Mouse (Mus musculus): ENCODE data around the gene Dyrk1a. TPM values are rescaled to one million over a fixed set of nuclear protein-coding genes. Genes with fewer than 3 reads are reported as not detected.
A peak's percentile ranks its signal among the peaks of the same experiment; 100 is the strongest.

Dyrk1a gene
- total and polyA plus RNA-seq, 3 experiments, result 32.4 to 53.7 (median 40.4) TPM

DNA sequence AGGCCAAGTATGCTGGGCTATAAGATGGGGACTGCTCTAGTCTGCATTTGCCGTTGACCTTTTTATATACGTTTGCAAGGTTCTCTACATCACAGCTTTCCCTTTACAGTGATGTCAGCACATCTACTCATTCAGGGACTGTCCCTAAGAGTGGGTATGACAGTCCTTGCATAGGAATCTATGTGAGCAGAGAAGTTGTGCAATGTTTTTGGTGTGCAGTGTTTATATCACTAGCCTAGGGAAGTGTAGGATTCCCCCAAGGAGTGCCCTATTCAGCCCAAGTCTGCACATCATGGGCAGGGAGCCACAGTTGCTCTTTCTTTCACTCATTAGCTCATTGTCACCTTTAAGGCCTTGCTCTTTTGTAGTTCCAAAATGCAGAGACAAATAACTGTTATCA is 78.1 kb downstream of the Dyrk1a start:
- peaks cover 69% of the 10 kb centered on the region for H3K79me2 ChIP-seq (replicated peaks; ENCODE audit: control insufficient read depth, extremely low read depth, insufficient read depth, poor library complexity, severe bottlenecking)

DNA sequence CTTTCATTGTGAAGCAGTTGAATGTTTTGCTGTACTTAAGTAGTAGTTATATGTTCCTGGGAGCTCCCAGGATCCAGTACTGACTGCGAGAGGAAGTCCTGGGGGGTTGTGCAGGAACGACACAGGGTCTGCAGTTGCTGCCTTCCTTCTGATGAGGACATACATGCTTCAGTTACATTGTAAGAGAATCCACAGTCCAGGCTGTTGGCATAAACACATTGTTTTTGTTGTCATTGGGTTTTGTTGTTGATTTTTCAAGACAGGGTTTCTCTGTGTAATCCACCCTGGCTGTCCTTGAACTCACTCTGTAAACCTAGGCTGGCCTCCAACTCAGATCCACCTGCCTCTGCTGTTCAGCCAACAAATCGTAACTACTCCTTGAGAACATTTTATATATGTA is 80.1 kb downstream of the Dyrk1a start:
- dilution Hi-C loops (cut with MboI; ENCODE audit: extremely low pct_ligation_motif_present, extremely low pct_unique_long_range_greater_than_20kb, low sequenced_read_pairs), result no loop called here
- no peak for TF ChIP-seq SIN3A (IDR thresholded peaks at IDR 0.05; ENCODE audit: low read length)
- TF ChIP-seq TBP (conservative IDR thresholded peaks at IDR 0.05; ENCODE audit: low read depth, low read length), result no peak
- TF ChIP-seq RCOR1 (conservative IDR thresholded peaks at IDR 0.05; ENCODE audit: low read depth, low read length), result no peak
- Histone ChIP-seq H3K36me3 (replicated peaks in 1 of 2; ENCODE audit: control insufficient read depth in 1 of 2, insufficient read depth in 1 of 2, low read length in 1 of 2) (peaks cover 0 to 47% of the 10 kb centered on the region in 2 experiments), H3K9me3 (replicated peaks; ENCODE audit: low read length) (no peaks in the 10 kb centered on the region), H3K4me1 (ENCODE audit: control insufficient read depth in 1 of 2, insufficient read depth in 2 of 2) (peaks cover 18 to 62% of the 10 kb centered on the region in 2 experiments), H3K4me3 (replicated peaks in 1 of 3; ENCODE audit: low read depth in 2 of 3, low read length in 2 of 3, poor library complexity in 1 of 3) (no peak overlapping the region), H3K9ac (ENCODE audit: insufficient read depth, low read depth) (no peak overlapping the region), H3K4me2 (ENCODE audit: insufficient read depth, low read depth, poor library complexity, severe bottlenecking) (no peak overlapping the region), H3K27ac (ENCODE audit: insufficient read depth, low read depth) (no peak overlapping the region), H3K79me2 (replicated peaks; ENCODE audit: control insufficient read depth, extremely low read depth, insufficient read depth, poor library complexity, severe bottlenecking) (peaks cover 69% of the 10 kb centered on the region), H3K27me3 (replicated peaks) (no peaks in the 10 kb centered on the region)
- in situ Hi-C loops (cut with MboI; ENCODE audit: low pct_ligation_motif_present, low pct_unique_long_range_greater_than_20kb, low sequenced_read_pairs), result no loop called here
- no peak for DNase-seq (ENCODE audit: extremely low read depth)

More for the DNA sequence above, 78.1 kb downstream of the Dyrk1a start:
- H3K9ac ChIP-seq (ENCODE audit: insufficient read depth, low read depth), result no peak overlapping the region
- H3K4me1 ChIP-seq (ENCODE audit: control insufficient read depth in 1 of 2, insufficient read depth in 2 of 2), result peaks cover 21 to 70% of the 10 kb centered on the region in 2 experiments
- TF ChIP-seq SIN3A (IDR thresholded peaks at IDR 0.05; ENCODE audit: low read length) (no peak), MYC (IDR thresholded peaks at IDR 0.05; ENCODE audit: low read depth, low read length) (no peak), MAFK (IDR thresholded peaks at IDR 0.05; ENCODE audit: insufficient replicate concordance, low read length) (no peak), E2F4 (IDR thresholded peaks at IDR 0.05; ENCODE audit: insufficient replicate concordance, low read depth, low read length) (no peak), ZMIZ1 (IDR thresholded peaks at IDR 0.05; ENCODE audit: low read depth, low read length) (no peak), USF1 (IDR thresholded peaks at IDR 0.05; ENCODE audit: low read depth, low read length) (no peak), ZNF384 (IDR thresholded peaks at IDR 0.05; ENCODE audit: low read depth, low read length) (no peak), RCOR1 (conservative IDR thresholded peaks at IDR 0.05; ENCODE audit: low read depth, low read length) (no peak), BHLHE40 (IDR thresholded peaks at IDR 0.05; ENCODE audit: low read depth, low read length) (no peak), CHD2 (IDR thresholded peaks at IDR 0.05; ENCODE audit: low read length) (no peak), HCFC1 (IDR thresholded peaks at IDR 0.05; ENCODE audit: low read depth, low read length) (no peak), CHD1 (IDR thresholded peaks at IDR 0.05; ENCODE audit: low read depth, low read length) (no peak), PAX5 (IDR thresholded peaks at IDR 0.05; ENCODE audit: low read length) (no peak), MAZ (IDR thresholded peaks at IDR 0.05; ENCODE audit: low read depth, low read length) (no peak), MEF2A (IDR thresholded peaks at IDR 0.05; ENCODE audit: borderline replicate concordance, low read depth, low read length) (no peak)
- no peak overlapping the region for H3K4me3 ChIP-seq (replicated peaks in 1 of 3; ENCODE audit: low read depth in 2 of 3, low read length in 2 of 3, poor library complexity in 1 of 3)
- H3K4me2 ChIP-seq (ENCODE audit: insufficient read depth, low read depth, poor library complexity, severe bottlenecking), result no peak overlapping the region
- peaks cover 0 to 49% of the 10 kb centered on the region in 2 experiments for H3K36me3 ChIP-seq (replicated peaks in 1 of 2; ENCODE audit: control insufficient read depth in 1 of 2, insufficient read depth in 1 of 2, low read length in 1 of 2)
- in situ Hi-C loops (cut with MboI; ENCODE audit: low pct_ligation_motif_present, low pct_unique_long_range_greater_than_20kb, low sequenced_read_pairs), result no loop called here
- peak; percentile 30 for DNase-seq (ENCODE audit: extremely low read depth)
- dilution Hi-C loops (cut with MboI; ENCODE audit: extremely low pct_ligation_motif_present, extremely low pct_unique_long_range_greater_than_20kb, low sequenced_read_pairs), result no loop called here
- H3K27ac ChIP-seq (ENCODE audit: insufficient read depth, low read depth), result no peak overlapping the region
- H3K9me3 ChIP-seq (replicated peaks; ENCODE audit: low read length), result no peaks in the 10 kb centered on the region
- H3K27me3 ChIP-seq (replicated peaks), result no peaks in the 10 kb centered on the region
